Mouse (Mus musculus) lung, postnatal 0 days (tissue): Measurements from ENCODE around the gene Chst3.

ENCODE experiments used
- CTCF ChIP-seq: IDR thresholded peaks from 2 replicates; pipeline ENCODE4 v1.5.1; 2016; ENCODE audit warnings: antibody characterized with exemption, mild to moderate bottlenecking
- EP300 ChIP-seq: IDR thresholded peaks from 2 replicates; pipeline ENCODE4 v1.6.1; 2016; ENCODE audit warnings: antibody characterized with exemption, mild to moderate bottlenecking, control low read depth

GRCm38 (mm10) chr10:60197406-60197821 lies 21.6 kb downstream of the Chst3 start:
- TF ChIP-seq CTCF, result no peak
- TF ChIP-seq EP300, result peak; percentile 91
